Mouse (Mus musculus) liver, postnatal 0 days (tissue): ENCODE measurements at regions not wholly inside any gene's neighbourhood (a gene's known extent, or its start where the extent isn't known, plus 50 kb on each side); places are given as distances from the start of the nearest gene placed in this dataset.

ENCODE experiments used
- CTCF ChIP-seq: sonication (generic); IDR thresholded peaks from 2 replicates; pipeline ENCODE4 v1.5.1; 2016; ENCODE audit warnings: antibody characterized with exemption, low read depth
- EP300 ChIP-seq: IDR thresholded peaks from 2 replicates; pipeline ENCODE4 v1.6.1; 2016; ENCODE audit warnings: antibody characterized with exemption, low read depth, mild to moderate bottlenecking

- no peak for TF ChIP-seq CTCF
- TF ChIP-seq EP300, result no peak
Observed at GRCm38 (mm10) chr1:127152840-127153239, 52.0 kb upstream of the Mgat5 start.
